Mouse (Mus musculus) limb, embryonic 12.5 days (tissue): Measurements from ENCODE around the gene Letmd1. TPM values are rescaled to one million over a fixed set of nuclear protein-coding genes. Genes with fewer than 3 reads are reported as not detected.
A peak's percentile ranks its signal among the peaks of the same experiment; 100 is the strongest.

Experiments
- ATAC-seq: fragments of 200-750 bp; cut with Nextera tagmentation; 2 replicates; pipeline ENCODE4 v1.8.0; 2017; ENCODE audit warnings: low read depth, moderate TSS enrichment; ENCODE audit not compliant: insufficient number of reproducible peaks, insufficient read depth, low FRiP score, low TSS enrichment
- H3K27ac ChIP-seq: fragments of 300-500 bp; sonication (generic); 2 replicates; pipeline ENCODE4 v1.5.1; 2016; ENCODE audit warnings: mild to moderate bottlenecking, moderate library complexity
- H3K27me3 ChIP-seq: fragments of 300-500 bp; sonication (generic); 2 replicates; pipeline ENCODE4 v1.6.1; 2016; ENCODE audit warnings: mild to moderate bottlenecking, moderate library complexity
- H3K36me3 ChIP-seq: fragments of 300-500 bp; sonication (generic); 2 replicates; pipeline ENCODE4 v1.6.1; 2016; ENCODE audit warnings: mild to moderate bottlenecking, moderate library complexity
- H3K4me1 ChIP-seq: fragments of 300-500 bp; sonication (generic); replicated peaks from 2 replicates; pipeline ENCODE4 v1.6.1; 2016
- H3K4me2 ChIP-seq: fragments of 300-500 bp; sonication (generic); 2 replicates; pipeline ENCODE4 v1.6.1; 2016; ENCODE audit warnings: mild to moderate bottlenecking, moderate library complexity
- H3K4me3 ChIP-seq: fragments of 300-500 bp; sonication (generic); replicated peaks from 2 replicates; pipeline ENCODE4 v1.5.1; 2016; ENCODE audit warnings: mild to moderate bottlenecking
- H3K9ac ChIP-seq: fragments of 300-500 bp; sonication (generic); replicated peaks from 2 replicates; pipeline ENCODE4 v1.6.1; 2016; ENCODE audit warnings: mild to moderate bottlenecking, moderate library complexity
- H3K9me3 ChIP-seq: fragments of 300-500 bp; sonication (generic); 2 replicates; pipeline ENCODE4 v1.6.1; 2016; ENCODE audit warnings: mild to moderate bottlenecking, moderate library complexity
- WGBS: fragments of 180-500 bp; shearing (Covaris S2); methylation state at CpG from one replicate; pipeline ENCODE4 v1.1.7; 2016; 5-methylcytosine and 5-hydroxymethylcytosine counted together
- polyA plus RNA-seq: library from polyadenylated mRNA; unstranded; fragments of >200 nt; fragmentation: Nextera tagmentation; extraction: Ambion mirVana; gene quantifications from 2 replicates; pipeline ENCODE4 v1.2.1, GENCODE M21; 2016

The Letmd1 gene
- polyA plus RNA-seq, 1 experiment from 2014 or later, result 29.3 TPM

DNA sequence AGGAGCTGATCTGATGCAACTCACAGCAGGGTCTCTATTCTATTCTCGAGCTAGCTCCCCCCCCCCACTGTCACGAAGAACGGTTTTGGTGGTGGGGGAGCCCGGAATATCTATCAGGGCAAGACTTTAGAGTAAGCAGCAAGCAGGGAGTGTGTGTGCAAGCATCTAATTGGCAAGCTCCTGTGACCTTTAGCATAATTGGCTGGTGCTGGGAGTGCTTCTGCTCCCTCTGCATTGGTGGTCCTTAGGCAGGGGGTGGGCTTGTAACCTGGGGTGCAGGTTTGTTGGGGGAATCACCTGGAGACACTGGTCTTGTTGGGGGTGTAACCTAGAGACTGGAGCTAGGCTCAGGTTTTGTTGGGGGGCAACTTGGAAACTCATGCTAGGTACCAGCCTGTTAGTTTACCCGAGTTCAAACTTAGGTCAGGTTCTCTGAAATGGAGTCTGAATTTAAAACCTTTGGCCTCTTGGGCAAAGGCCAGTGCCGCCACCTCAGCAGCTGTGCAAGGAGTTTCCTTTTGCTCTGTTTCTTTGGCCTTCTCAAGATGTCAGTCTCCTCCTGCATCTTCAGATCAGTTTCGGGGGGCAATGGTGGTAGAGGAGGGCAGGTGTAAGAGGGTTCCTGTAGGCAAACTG lies 12.3 kb upstream of the Letmd1 start:
- 66% methylated on average over 7 of the region's 7 CpGs for WGBS
- no peak for ATAC-seq

DNA sequence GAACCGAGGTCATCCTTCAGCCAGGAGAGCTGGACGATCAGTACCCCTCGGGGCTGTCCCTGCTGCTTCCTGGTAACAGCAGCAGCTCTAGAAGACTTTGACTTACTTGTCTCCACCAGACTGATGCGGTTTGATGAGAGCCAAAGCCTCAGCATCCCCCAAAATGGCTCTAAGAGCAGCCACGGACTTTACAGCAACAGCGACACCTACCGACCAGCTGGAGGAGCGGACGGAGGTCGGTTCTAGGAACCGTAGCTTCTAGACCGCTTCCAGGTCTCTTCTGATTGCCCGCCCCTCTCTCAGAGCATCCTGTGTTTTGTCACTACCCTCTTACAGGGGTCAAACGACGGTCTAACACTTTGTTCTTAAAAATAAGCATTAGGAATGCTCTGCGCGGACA lies 11.5 kb upstream of the Letmd1 start:
- Histone ChIP-seq H3K36me3 (no peaks in the 10 kb centered on the region), H3K9ac (no peak overlapping the region), H3K27me3 (peaks cover 11% of the 10 kb centered on the region; the same call in 1 of the 2 replicates), H3K4me1 (0 out of 2 replicates have a peak, but pooled peaks cover 6% of the 10 kb centered on the region), H3K27ac (no peak overlapping the region), H3K4me2 (no peak overlapping the region), H3K4me3 (no peak overlapping the region), H3K9me3 (no peaks in the 10 kb centered on the region)
- 0 out of 2 replicates have a peak, but pooled peaks have one; percentile 37 for ATAC-seq
- 7% methylated on average over 17 of the region's 17 CpGs for WGBS

More for the DNA sequence above, 12.3 kb upstream of the Letmd1 start:
- Histone ChIP-seq H3K36me3 (no peaks in the 10 kb centered on the region), H3K4me1 (0 out of 2 replicates have a peak, but pooled peaks cover 6% of the 10 kb centered on the region), H3K4me3 (no peak overlapping the region), H3K27me3 (peaks cover 11% of the 10 kb centered on the region; the same call in 1 of the 2 replicates), H3K27ac (no peak overlapping the region), H3K4me2 (no peak overlapping the region), H3K9me3 (no peaks in the 10 kb centered on the region), H3K9ac (no peak overlapping the region)

DNA sequence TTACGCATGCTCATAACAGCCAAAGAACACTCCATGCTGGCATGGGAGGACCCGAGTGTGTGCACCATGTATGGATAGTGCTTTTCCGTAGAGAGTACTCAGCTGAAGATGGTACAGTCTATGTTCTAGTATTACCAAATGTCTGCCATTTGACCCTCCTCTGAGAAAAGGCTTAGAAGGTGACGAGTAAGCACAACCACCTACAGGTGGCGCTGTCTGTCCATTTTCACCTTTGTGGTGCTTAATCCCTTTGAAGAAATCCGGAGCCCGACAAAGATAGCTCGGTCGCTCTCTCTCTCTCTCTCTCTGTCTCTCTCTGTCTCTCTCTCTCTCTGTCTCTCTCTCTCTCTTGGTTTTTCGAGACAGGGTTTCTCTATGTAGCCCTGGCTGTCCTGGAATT lies 10.8 kb upstream of the Letmd1 start:
- no peaks in the 10 kb centered on the region for H3K9me3 ChIP-seq
- H3K27ac ChIP-seq, result no peak overlapping the region
- WGBS, result 48% methylated on average over 10 of the region's 10 CpGs
- H3K4me1 ChIP-seq, result 0 out of 2 replicates have a peak, but pooled peaks cover 6% of the 10 kb centered on the region
- H3K9ac ChIP-seq, result no peak overlapping the region
- no peak overlapping the region for H3K4me3 ChIP-seq
- H3K4me2 ChIP-seq, result no peak overlapping the region
- no peaks in the 10 kb centered on the region for H3K36me3 ChIP-seq
- no peak for ATAC-seq
- peaks cover 11% of the 10 kb centered on the region; the same call in 1 of the 2 replicates for H3K27me3 ChIP-seq

DNA sequence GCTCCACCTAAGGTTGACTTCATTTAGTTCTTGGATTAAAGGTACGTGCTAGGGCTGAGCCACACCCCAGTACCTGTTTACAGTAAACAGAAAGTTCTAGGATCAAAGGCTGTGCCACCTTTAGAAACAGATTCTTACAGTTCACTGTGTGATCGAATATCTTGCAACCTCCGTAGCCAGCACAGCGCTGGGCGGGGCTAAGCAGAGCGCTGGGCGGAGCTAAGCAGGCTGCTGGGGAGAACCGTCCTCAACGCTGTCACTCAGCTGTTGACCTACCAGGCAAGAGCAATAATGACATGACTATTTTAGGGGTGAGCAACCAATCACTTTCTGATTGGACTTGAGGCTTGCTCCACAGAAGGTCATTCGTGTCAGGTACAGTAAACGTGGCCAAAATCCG lies 7.9 kb upstream of the Letmd1 start:
- Histone ChIP-seq H3K9me3 (no peaks in the 10 kb centered on the region), H3K9ac (no peak overlapping the region), H3K36me3 (no peaks in the 10 kb centered on the region), H3K4me1 (0 out of 2 replicates have a peak, but pooled peaks cover 6% of the 10 kb centered on the region), H3K27me3 (peaks cover 11% of the 10 kb centered on the region; the same call in 1 of the 2 replicates), H3K4me3 (0 out of 2 replicates have a peak overlapping the region, but pooled peaks have one; percentile 1), H3K27ac (no peak overlapping the region), H3K4me2 (peak overlapping the region; percentile 43)
- 10% methylated on average over 12 of the region's 12 CpGs for WGBS
- ATAC-seq, result no peak

DNA sequence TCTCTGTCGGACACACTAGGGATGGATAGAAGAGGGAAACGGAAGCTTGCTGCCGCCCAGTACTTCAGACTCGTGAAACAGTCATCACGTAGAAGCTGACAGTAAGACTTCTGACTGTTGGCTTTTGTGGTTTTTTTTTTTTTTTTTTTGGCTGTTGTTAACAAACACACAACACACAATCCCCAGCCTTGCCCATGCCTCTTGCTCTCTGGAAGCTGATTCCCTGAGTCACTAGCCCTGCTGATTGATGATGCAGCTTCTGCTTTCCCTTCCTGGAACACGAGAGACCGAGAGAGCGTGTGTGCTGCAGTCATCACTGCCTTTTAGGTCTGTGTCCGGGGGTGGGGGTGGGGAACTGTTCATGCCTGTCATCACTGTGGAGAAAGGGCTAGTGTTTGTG lies 7.2 kb upstream of the Letmd1 start:
- H3K4me2 ChIP-seq, result no peak overlapping the region

DNA sequence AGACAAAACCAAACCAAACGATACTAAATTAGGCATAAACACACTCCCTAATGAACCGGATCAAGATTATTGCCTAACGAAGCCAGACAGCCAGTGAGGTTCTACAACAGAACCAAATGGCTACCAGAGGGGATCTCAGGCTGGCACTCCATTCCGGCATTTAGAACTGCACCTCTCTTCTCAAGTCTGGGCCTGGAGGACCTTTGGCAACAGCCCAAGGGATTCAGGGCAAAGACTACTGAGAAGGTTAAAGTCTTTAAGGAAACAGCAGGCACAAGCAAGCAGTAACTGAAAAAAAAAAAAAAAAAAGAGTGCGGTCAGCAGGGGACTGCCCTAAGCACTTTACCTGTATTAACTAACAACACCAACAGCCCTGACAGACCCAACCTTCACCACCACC lies 6.7 kb upstream of the Letmd1 start:
- no peaks in the 10 kb centered on the region for H3K9me3 ChIP-seq
- H3K27ac ChIP-seq, result no peak overlapping the region
- peaks cover 11% of the 10 kb centered on the region; the same call in 1 of the 2 replicates for H3K27me3 ChIP-seq
- no peak overlapping the region for H3K9ac ChIP-seq
- ATAC-seq, result no peak
- H3K4me2 ChIP-seq, result no peak overlapping the region
- H3K4me3 ChIP-seq, result no peak overlapping the region
- 68% methylated on average over 5 of the region's 5 CpGs for WGBS
- 0 out of 2 replicates have a peak, but pooled peaks cover 6% of the 10 kb centered on the region for H3K4me1 ChIP-seq
- no peaks in the 10 kb centered on the region for H3K36me3 ChIP-seq

More for the DNA sequence above, 7.2 kb upstream of the Letmd1 start:
- Histone ChIP-seq H3K4me3 (no peak overlapping the region), H3K9ac (no peak overlapping the region), H3K9me3 (no peaks in the 10 kb centered on the region), H3K4me1 (0 out of 2 replicates have a peak, but pooled peaks cover 6% of the 10 kb centered on the region), H3K27ac (no peak overlapping the region), H3K36me3 (no peaks in the 10 kb centered on the region), H3K27me3 (peaks cover 11% of the 10 kb centered on the region; the same call in 1 of the 2 replicates)
- no peak for ATAC-seq
- WGBS, result 74% methylated on average over 9 of the region's 9 CpGs

DNA sequence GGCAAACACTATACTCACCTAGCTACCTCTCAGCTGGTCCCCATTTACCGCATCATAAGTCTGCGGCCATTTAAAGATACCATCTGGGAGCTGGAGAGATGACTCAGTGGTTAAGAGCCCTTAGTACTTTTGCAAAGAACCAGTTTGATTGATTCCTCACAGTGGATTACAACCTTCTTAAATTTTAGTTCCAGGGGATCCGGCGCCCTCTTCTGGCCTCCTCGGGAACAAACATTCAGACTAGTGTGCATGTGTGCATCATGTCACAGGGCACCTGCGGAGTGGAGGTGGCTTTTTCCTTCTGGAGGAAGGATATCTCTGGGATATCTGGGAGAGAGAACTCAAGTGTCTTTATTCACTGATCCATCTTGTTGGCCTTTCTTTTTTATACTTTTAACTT lies 5.1 kb upstream of the Letmd1 start:
- Histone ChIP-seq H3K4me3 (no peak overlapping the region), H3K9ac (no peak overlapping the region), H3K4me2 (no peak overlapping the region), H3K4me1 (peaks cover 13% of the 10 kb centered on the region), H3K27ac (no peak overlapping the region), H3K27me3 (peaks cover 3% of the 10 kb centered on the region; the same call in 1 of the 2 replicates), H3K36me3 (no peaks in the 10 kb centered on the region), H3K9me3 (no peaks in the 10 kb centered on the region)
- ATAC-seq, result no peak
- WGBS, result 27% methylated on average over 6 of the region's 6 CpGs

DNA sequence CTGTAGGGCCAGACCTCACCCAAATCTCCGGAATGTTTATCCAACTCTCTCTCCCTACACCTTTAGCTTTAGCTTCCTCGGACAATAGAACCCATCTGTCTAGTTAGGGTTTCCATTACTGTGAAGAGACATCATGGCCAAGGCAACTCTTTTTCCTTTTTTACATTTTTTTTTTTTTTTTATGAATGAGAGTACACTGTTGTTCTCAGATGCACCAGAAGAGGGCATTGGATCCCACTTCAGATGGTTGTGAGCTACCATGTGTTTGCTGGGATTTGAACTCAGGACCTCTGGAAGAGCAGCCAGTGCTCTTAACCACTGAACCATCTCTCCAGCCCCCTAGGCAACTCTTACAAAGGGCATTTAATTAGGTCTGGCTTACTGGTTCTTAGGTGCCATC lies 3.4 kb upstream of the Letmd1 start:
- no peak overlapping the region for H3K27ac ChIP-seq
- no peaks in the 10 kb centered on the region for H3K36me3 ChIP-seq
- H3K4me3 ChIP-seq, result no peak overlapping the region
- H3K4me1 ChIP-seq, result peaks cover 24% of the 10 kb centered on the region
- H3K9me3 ChIP-seq, result no peaks in the 10 kb centered on the region
- 0 out of 2 replicates have a peak, but pooled peaks cover under 1% of the 10 kb centered on the region for H3K27me3 ChIP-seq
- 62% methylated on average over 2 of the region's 2 CpGs for WGBS
- H3K4me2 ChIP-seq, result no peak overlapping the region
- no peak overlapping the region for H3K9ac ChIP-seq
- ATAC-seq, result no peak

DNA sequence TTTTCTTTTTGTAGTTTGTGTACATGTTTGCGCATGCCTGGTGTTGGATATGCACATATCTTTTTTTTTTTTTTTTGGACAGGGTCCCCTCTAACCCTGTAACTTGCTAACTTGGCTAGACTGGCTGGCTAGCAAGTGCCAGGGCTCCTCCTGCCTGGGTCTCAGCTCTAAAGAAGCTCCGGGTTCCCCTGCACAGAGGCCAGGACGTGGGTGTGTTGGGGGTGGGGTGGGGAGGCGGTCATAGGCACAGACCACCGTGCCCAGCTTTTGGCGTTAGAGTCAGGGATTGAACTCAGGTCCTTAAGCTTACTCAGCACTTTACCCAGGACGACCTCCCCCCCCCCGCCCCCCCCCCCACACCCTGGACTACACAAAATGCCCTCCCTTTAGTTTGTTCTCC lies 1.1 kb upstream of the Letmd1 start:
- Histone ChIP-seq H3K27ac (no peak overlapping the region), H3K4me2 (peak overlapping the region; percentile 90)

DNA sequence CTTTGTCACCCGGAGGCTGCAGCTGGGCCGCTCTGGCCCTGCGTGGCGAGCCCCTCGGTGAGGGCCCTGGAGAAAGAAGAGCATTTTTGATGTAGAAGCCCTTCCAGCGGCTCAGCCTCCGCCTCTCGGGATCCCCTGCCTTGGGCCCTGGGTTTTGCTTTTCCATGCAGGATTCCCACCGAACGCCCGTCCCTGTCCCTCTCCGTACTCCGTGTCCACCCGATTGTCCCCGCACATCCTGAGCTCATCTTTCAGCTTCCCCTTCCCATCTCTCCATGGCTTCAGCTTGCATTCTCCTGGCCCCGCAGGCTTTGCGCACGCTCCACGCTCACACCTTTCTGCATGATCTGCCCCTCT lies 344 bp downstream of the Letmd1 start:
- H3K27ac ChIP-seq, result peak overlapping the region; percentile 29; the same call in 1 of the 2 replicates
- WGBS, result 1% methylated on average over 19 of the region's 19 CpGs
- ATAC-seq, result no peak; the same call in 1 of the 2 replicates

More for the DNA sequence above, 1.1 kb upstream of the Letmd1 start:
- 54% methylated on average over 6 of the region's 8 CpGs for WGBS
- no peak for ATAC-seq
- Histone ChIP-seq H3K4me1 (peaks cover 18% of the 10 kb centered on the region), H3K4me3 (peak overlapping the region; percentile 76), H3K9ac (no peak overlapping the region), H3K36me3 (peaks cover 21% of the 10 kb centered on the region), H3K9me3 (0 out of 2 replicates have a peak, but pooled peaks cover 3% of the 10 kb centered on the region), H3K27me3 (no peaks in the 10 kb centered on the region)

DNA sequence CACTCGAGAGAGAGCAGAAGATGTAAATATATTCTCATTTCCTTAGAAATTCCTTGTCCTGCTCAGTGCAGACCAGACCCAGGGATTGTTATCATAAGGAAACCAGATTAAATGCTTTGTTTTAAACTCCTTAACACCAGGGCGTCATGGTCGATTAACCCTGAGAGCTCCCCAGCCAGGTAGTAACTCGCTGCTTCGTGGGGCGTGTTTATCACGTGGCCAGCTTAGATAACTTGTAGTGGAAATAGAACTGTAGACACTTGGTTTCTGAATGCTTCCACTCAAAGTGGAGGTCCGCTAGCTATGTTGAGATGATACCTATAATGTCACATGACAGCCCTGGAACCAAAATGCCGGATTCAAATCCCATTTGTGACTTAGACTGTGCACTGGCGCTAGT lies 1.2 kb downstream of the Letmd1 start:
- peak overlapping the region; percentile 76 for H3K4me3 ChIP-seq
- H3K4me1 ChIP-seq, result peaks cover 18% of the 10 kb centered on the region
- H3K27ac ChIP-seq, result no peak overlapping the region
- peak overlapping the region; percentile 80 for H3K9ac ChIP-seq
- WGBS, result 73% methylated on average over 10 of the region's 10 CpGs
- H3K4me2 ChIP-seq, result peak overlapping the region; percentile 90
- no peak for ATAC-seq
- H3K36me3 ChIP-seq, result peaks cover 41% of the 10 kb centered on the region
- no peaks in the 10 kb centered on the region for H3K27me3 ChIP-seq
- H3K9me3 ChIP-seq, result 0 out of 2 replicates have a peak, but pooled peaks cover 3% of the 10 kb centered on the region

More for the DNA sequence above, 344 bp downstream of the Letmd1 start:
- Histone ChIP-seq H3K9ac (peak overlapping the region; percentile 80), H3K27me3 (no peaks in the 10 kb centered on the region), H3K4me1 (peaks cover 18% of the 10 kb centered on the region), H3K4me2 (peak overlapping the region; percentile 90), H3K36me3 (peaks cover 32% of the 10 kb centered on the region), H3K9me3 (0 out of 2 replicates have a peak, but pooled peaks cover 3% of the 10 kb centered on the region), H3K4me3 (peak overlapping the region; percentile 76)
